In genomic region chr7:19318676-19319075, GRCm38 (mm10) we compare ENCODE assay signal across 20 mouse cellular contexts. TPM values are rescaled to one million over a fixed set of nuclear protein-coding genes. Genes with fewer than 3 reads are reported as not detected.
DNase-seq lines count a peak whose midpoint lies in the region; TF ChIP-seq lines count a peak whose summit lies in the region.
"Had no signal": no experiment of that assay in that cellular context is flagged by ENCODE, and none has a peak within 500 bp of the region (broad histone marks: within the 10 kb centered on the region; RNA-seq: fewer than 3 reads in every experiment).

No protein-coding gene starts in this region.

- H3K4me3 ChIP-seq in bone marrow, adult 2 months (replicated peaks; ENCODE audit: control insufficient read depth, low read depth, low read length) = peak overlapping the region; percentile 43
- H3K4me3 ChIP-seq: embryonic facial prominence, embryonic 12.5 days; heart, adult 2 months had no signal

- no peaks in the 10 kb centered on the region for H3K27me3 ChIP-seq in splenic B cell, adult 2 months (ENCODE audit: control insufficient read depth, insufficient read depth, low read length, poor library complexity, severe bottlenecking)
- H3K27me3 ChIP-seq: forebrain, embryonic 15.5 days; heart, embryonic 15.5 days had no signal

- 6% methylated on average over 7 of the region's 7 CpGs for WGBS in bone marrow, adult 2 months

- DNase-seq in heart, adult 11 months = peak; percentile 86
- DNase-seq in heart, postnatal 4 days = no peak
- DNase-seq in B cell, adult 2 months = peak; percentile 65 to 66
- peak; percentile 79 for DNase-seq in splenic B cell, adult 2 months (ENCODE audit: low read depth, low spot score)
- no peak for DNase-seq in urinary bladder, postnatal 10 days (ENCODE audit: low spot score)
- DNase-seq in cerebellum, adult 11 months = no peak
- DNase-seq: adrenal gland, postnatal 10 days; cerebellum, adult 8-10 months; gastrocnemius, postnatal 10 days; heart, adult 2 months had no signal

- TF ChIP-seq POLR2A in bone marrow, adult 2 months (IDR thresholded peaks at IDR 0.05; ENCODE audit: borderline replicate concordance, control insufficient read depth, low read depth, low read length) = no peak

- peaks cover 17% of the 10 kb centered on the region for H3K4me1 ChIP-seq in bone marrow, adult 2 months (ENCODE audit: control insufficient read depth, insufficient read depth, low read length)

- H3K27ac ChIP-seq in bone marrow, adult 2 months (ENCODE audit: control insufficient read depth, insufficient read depth, low read depth, low read length, poor library complexity) = peak overlapping the region; percentile 28; the same call in 1 of the 2 replicates
- H3K27ac ChIP-seq: embryonic facial prominence, embryonic 12.5 days; heart, embryonic 15.5 days; hindbrain, embryonic 14.5 days; intestine, embryonic 15.5 days had no signal

- TF ChIP-seq CTCF in bone marrow, adult 2 months (IDR thresholded peaks at IDR 0.05; ENCODE audit: control insufficient read depth, insufficient read depth, low read length) = no peak

- H3K36me3 ChIP-seq in splenic B cell, adult 2 months (ENCODE audit: control insufficient read depth, insufficient read depth, low read length, poor library complexity, severe bottlenecking) = no peaks in the 10 kb centered on the region
- H3K36me3 ChIP-seq: embryonic facial prominence, embryonic 12.5 days; forebrain, embryonic 15.5 days; heart, embryonic 15.5 days; hindbrain, embryonic 10.5 days; intestine, embryonic 15.5 days had no signal

RNA-seq across cellular contexts. Expression of gene Fosb, which starts 8.8 kb away (rescaled TPM):
- under 1 TPM; 0.52 to 0.86 TPM for total RNA-seq in heart, postnatal 4 days (2021)
- 0.50 and 1.1 TPM in 2 replicates for polyA plus RNA-seq in bone marrow, adult 2 months (2011; ENCODE audit: insufficient read depth, insufficient read length, low replicate concordance, missing spikeins)
- polyA plus RNA-seq: forebrain, embryonic 11.5 days; hindbrain, embryonic 10.5 days had no signal

RNA-seq across cellular contexts. Expression of gene Ercc1, which starts 25.9 kb away (rescaled TPM):
- total RNA-seq in heart, postnatal 4 days (2021) = 10 to 100 TPM; 42.4 to 43.5 TPM
- polyA plus RNA-seq in bone marrow, adult 2 months (2011; ENCODE audit: insufficient read depth, insufficient read length, low replicate concordance, missing spikeins) = 19.2 and 31.3 TPM in 2 replicates

RNA-seq across cellular contexts. Expression of gene Rtn2, which starts 36.3 kb away (rescaled TPM):
- total RNA-seq in heart, postnatal 4 days (2021) = 10 to 100 TPM; 30.2 to 32.3 TPM
- polyA plus RNA-seq in bone marrow, adult 2 months (2011; ENCODE audit: insufficient read depth, insufficient read length, low replicate concordance, missing spikeins) = 0.92 and 2.3 TPM in 2 replicates

RNA-seq across cellular contexts. Expression of gene Ppm1n, which starts 38.8 kb away (rescaled TPM):
- total RNA-seq in heart, postnatal 4 days (2021) = under 1 TPM in 1 of 2 experiments, not detected in 1; 0.26 TPM
- 3.6 TPM in 1 of 2 replicates, not detected in the other for polyA plus RNA-seq in bone marrow, adult 2 months (2011; ENCODE audit: insufficient read depth, insufficient read length, low replicate concordance, missing spikeins)
- total RNA-seq: gastrocnemius, postnatal 10 days; gastrocnemius, postnatal 4 days; heart, postnatal 14 days had no signal
- polyA plus RNA-seq: embryonic facial prominence, embryonic 12.5 days had no signal

RNA-seq across cellular contexts. Expression of gene Cd3eap, which starts 40.6 kb away (rescaled TPM):
- 1 to 10 TPM; 9.0 to 9.5 TPM for total RNA-seq in heart, postnatal 4 days (2021)
- polyA plus RNA-seq in bone marrow, adult 2 months (2011; ENCODE audit: insufficient read depth, insufficient read length, low replicate concordance, missing spikeins) = 11.7 and 13.7 TPM in 2 replicates

Comparison
In these comparisons a context has a peak if more than half of its experiments do, and no peak if none do; other contexts are left out.
1. DNase-seq: peak in heart, adult 11 months (single experiment), B cell, adult 2 months (2 of 2) and splenic B cell, adult 2 months (single experiment); none in heart, postnatal 4 days (single experiment), urinary bladder, postnatal 10 days (single experiment) and cerebellum, adult 11 months (single experiment).